Mouse (Mus musculus) embryonic facial prominence, embryonic 10.5 days (tissue): Measurements from ENCODE around the gene Rsad1. TPM values are rescaled to one million over a fixed set of nuclear protein-coding genes. Genes with fewer than 3 reads are reported as not detected.
A peak's percentile ranks its signal among the peaks of the same experiment; 100 is the strongest.

Experiments used
- DNase-seq: peaks from one replicate; pipeline ENCODE4 v3.0.0-alpha.2; 2017; ENCODE audit warnings: low spot score
- H3K27ac ChIP-seq: fragments of 300-500 bp; sonication (generic); replicated peaks from 2 replicates; pipeline ENCODE4 v1.5.1; 2016; ENCODE audit warnings: mild to moderate bottlenecking
- H3K27me3 ChIP-seq: fragments of 300-500 bp; sonication (generic); replicated peaks from 2 replicates; pipeline ENCODE4 v1.6.1; 2016; ENCODE audit warnings: low read depth, mild to moderate bottlenecking; ENCODE audit not compliant: poor library complexity, severe bottlenecking
- H3K36me3 ChIP-seq: fragments of 300-500 bp; sonication (generic); replicated peaks from 2 replicates; pipeline ENCODE4 v1.6.1; 2016; ENCODE audit warnings: mild to moderate bottlenecking, moderate library complexity
- H3K4me1 ChIP-seq: fragments of 300-500 bp; sonication (generic); 2 replicates; pipeline ENCODE4 v1.6.1; 2016
- H3K4me3 ChIP-seq: fragments of 300-500 bp; sonication (generic); 2 replicates; pipeline ENCODE4 v1.5.1; 2016; ENCODE audit warnings: mild to moderate bottlenecking, moderate library complexity
- H3K9me3 ChIP-seq: fragments of 300-500 bp; sonication (generic); 2 replicates; pipeline ENCODE4 v1.6.1; 2016; ENCODE audit warnings: mild to moderate bottlenecking
- WGBS: fragments of 180-500 bp; shearing (Covaris S2); methylation state at CpG from one replicate; pipeline ENCODE4 v1.1.7; 2016; 5-methylcytosine and 5-hydroxymethylcytosine counted together
- polyA plus RNA-seq: library from polyadenylated mRNA; unstranded; fragments of >200 nt; fragmentation: Nextera tagmentation; extraction: Ambion mirVana; gene quantifications from 2 replicates; pipeline ENCODE4 v1.2.1, GENCODE M21; 2016

Gene Rsad1
- polyA plus RNA-seq, 1 experiment from 2014 or later = 5.1 TPM

DNA sequence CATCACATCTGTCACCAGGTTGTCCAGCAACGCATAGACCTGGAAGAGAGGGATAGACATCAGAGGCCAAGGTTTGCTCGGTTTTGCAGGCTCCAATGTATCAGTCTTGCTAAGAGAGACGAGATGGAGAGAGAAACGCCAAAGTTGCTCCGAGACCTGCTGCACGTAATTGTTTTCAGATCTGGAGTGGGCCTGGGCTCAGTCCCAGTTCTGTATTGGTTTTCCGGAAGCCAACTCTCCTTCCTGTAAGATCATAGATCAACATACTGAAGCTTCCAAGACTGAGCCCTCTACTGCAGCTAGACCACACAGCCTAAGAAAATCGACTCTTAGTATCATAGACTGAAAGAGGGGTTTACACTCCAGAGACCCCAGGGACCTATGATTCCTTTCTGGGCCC lies 47.6 kb downstream of the Rsad1 start:
- Histone ChIP-seq H3K9me3 (no peaks in the 10 kb centered on the region), H3K36me3 (no peaks in the 10 kb centered on the region), H3K27me3 (peaks cover 64% of the 10 kb centered on the region), H3K27ac (no peak overlapping the region), H3K4me1 (peaks cover 42% of the 10 kb centered on the region), H3K4me3 (no peak overlapping the region)
- WGBS = 85% methylated on average over 8 of the region's 8 CpGs
- DNase-seq = no peak

DNA sequence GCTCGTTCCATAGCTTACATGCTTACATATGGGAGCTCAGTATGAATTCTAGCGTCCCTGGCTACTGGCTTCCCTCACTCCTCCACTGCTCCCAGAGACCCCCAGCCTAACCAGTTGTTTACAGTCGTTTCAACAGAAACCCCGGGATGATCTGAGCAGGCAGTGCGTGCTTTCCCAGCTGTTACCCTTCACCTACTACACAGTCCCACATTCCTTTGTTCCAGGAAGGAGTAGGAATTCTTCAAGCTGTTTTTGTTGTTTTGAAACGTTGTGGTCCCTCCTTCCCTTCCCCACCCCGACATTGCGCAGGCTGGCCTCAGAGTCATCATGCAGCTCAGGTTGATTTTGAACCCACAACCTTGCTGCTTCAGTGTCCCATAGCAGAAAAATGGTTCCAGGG lies 48.7 kb downstream of the Rsad1 start:
- Histone ChIP-seq H3K36me3 (no peaks in the 10 kb centered on the region), H3K9me3 (no peaks in the 10 kb centered on the region), H3K4me1 (peaks cover 43% of the 10 kb centered on the region), H3K27me3 (peaks cover 73% of the 10 kb centered on the region), H3K27ac (peak overlapping the region; percentile 81), H3K4me3 (peak overlapping the region; percentile 60)
- 22% methylated on average over 8 of the region's 8 CpGs for WGBS
- no peak for DNase-seq

DNA sequence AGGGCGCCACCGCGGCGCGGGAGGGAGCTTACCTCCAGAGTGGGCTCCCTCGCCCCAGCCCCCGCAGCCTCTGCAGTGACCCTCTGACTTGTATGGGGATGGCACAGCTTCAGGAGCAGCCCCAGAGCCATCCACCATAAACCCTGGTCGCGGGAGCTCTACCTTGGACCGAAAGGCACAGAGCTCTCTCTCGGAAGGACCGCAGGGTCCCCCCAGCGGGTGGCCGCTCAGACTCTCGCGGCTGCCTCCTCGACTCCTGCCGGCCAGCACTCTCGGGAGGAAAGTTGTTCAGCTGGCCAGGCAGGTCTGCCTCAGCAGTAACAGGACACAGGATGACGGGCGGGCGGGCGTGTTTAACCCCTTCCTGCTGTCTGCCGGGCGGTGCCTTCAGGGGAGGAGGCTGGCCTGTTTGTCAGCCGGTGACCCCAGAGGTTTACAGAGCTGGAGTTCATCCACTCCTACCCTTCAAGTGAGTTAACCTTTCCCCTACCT lies 49.3 kb downstream of the Rsad1 start, which contains the start of gene Epn3:
Gene Epn3 (minus strand): TSS at position 314 of the 492 bp plus-strand sequence.
- DNase-seq = peak; percentile 84
- Histone ChIP-seq H3K4me3 (peak within 1 kb of the TSS; percentile 60), H3K9me3 (no peaks in the 10 kb centered on the region), H3K4me1 (peaks cover 49% of the 10 kb centered on the region), H3K27me3 (peaks cover 80% of the 10 kb centered on the region), H3K27ac (peak within 1 kb of the TSS; percentile 81), H3K36me3 (no peaks in the 10 kb centered on the region)
- under 1% methylated on average over 26 of the region's 26 CpGs for WGBS

DNA sequence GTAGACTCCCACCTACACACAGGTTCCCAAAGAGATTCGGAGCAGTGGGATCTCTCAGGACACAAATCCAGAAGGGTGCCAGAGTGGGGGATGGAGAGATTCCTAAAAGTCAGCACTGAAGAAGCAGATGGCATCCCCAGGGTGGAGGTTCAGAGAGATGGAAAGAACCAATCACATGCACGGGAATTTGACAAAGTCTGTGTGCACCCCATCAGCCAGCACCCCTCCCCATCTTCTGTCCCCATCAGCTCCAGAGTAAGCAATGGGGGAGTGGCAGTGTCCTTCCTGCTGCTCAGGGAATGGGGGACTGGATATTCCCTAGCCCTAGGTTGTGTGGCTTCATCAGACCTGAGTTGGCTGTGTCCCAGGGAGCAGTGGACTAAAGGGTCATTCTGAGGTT lies 50.0 kb downstream of the Rsad1 start:
- H3K4me3 ChIP-seq = peak overlapping the region; percentile 60
- 6% methylated on average over 2 of the region's 2 CpGs for WGBS
- DNase-seq = no peak
- peak overlapping the region; percentile 81 for H3K27ac ChIP-seq
- H3K9me3 ChIP-seq = no peaks in the 10 kb centered on the region
- no peaks in the 10 kb centered on the region for H3K36me3 ChIP-seq
- peaks cover 49% of the 10 kb centered on the region for H3K4me1 ChIP-seq
- H3K27me3 ChIP-seq = peaks cover 87% of the 10 kb centered on the region

DNA sequence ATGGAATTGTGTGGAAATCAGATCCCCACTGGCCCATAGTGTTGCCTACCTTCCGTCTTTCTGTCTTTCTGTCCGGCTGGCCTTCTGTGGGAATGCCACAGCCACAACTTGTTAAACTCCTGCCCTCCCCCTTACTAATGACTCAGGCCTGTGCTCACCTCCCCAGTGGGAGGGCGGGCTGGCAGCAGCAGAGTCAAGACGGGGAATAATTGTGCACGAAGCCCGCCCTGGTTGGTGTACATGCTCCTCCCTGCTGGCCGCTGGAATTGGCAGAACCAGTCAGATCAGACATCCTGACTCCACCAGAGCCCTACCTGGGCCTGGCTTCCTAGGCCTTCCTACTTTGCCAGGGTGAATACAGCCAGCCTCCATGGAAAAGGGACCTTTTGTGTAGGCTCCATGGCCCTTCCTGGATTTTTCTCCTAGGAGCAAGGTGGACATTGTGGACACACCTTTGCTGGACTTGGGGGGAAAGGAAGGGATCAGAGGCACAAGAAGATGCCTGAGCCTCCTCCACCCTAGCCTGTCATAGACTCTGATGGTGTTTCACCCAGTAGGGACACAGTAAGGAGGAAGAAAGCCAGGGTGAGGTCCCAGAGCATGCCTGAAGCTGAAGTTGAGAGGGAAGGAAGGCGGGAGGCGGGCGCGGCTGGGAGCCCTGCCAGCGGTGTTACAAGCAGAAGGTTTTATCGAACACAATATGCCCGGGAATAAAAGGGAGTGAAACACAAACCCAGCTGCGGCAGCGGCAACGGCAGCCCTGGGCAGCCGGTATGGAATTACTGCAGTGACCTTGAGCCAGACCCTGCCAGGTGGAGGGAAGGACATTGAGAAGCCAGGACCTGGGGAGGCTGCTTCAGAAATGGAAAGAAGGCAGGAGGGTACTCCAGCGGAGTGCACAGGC lies 50.7 kb downstream of the Rsad1 start:
- Histone ChIP-seq H3K4me1 (peaks cover 49% of the 10 kb centered on the region), H3K27ac (peak overlapping the region; percentile 81), H3K36me3 (no peaks in the 10 kb centered on the region), H3K9me3 (no peaks in the 10 kb centered on the region), H3K27me3 (peaks cover 93% of the 10 kb centered on the region), H3K4me3 (peak overlapping the region; percentile 60)
- 19% methylated on average over 19 of the region's 19 CpGs for WGBS
- DNase-seq = peak; percentile 58

DNA sequence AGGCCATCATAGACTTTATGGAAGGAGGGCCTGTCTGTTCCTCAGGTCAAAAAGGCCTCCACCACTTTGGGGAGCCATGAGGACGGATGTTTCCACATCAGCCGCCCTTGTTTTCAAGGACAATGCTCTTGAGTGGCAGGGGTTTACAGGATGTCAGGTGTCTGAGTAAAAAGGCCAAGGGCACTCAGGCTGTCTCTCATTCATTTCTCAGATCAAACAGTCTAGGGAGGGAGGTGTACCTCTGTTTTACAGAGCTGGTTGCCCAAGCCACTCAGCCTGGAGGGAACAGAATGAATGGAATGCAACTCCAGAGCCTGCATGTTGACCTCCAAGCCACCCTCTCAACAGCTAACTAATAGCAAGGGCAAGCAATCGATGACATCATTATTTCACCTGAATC lies 53.6 kb downstream of the Rsad1 start:
- Histone ChIP-seq H3K36me3 (no peaks in the 10 kb centered on the region), H3K4me3 (no peak overlapping the region), H3K27ac (no peak overlapping the region), H3K4me1 (peaks cover 58% of the 10 kb centered on the region), H3K9me3 (no peaks in the 10 kb centered on the region), H3K27me3 (peaks cover 98% of the 10 kb centered on the region)
- DNase-seq = no peak
- WGBS = 78% methylated on average over 3 of the region's 3 CpGs

DNA sequence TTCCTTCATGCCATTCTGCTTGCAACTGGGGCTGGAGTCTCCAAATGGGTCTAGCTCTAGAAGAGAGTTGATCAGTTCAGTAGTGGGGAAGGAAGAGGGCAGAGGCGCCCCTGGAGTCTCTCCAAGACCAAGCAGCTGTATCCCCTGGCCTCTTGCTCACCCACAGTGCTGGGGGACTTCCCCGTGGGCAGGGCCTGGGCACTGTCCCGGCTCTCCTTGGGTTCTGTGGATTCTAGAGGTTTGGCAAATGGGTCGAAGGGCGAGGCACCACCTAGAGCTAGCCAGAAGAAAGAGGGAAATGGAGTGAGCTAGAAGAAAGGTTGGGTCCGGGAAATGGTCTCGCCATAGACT lies 57.3 kb downstream of the Rsad1 start:
- 68% methylated on average over 7 of the region's 7 CpGs for WGBS
- Histone ChIP-seq H3K27me3 (peaks cover 96% of the 10 kb centered on the region), H3K4me1 (peaks cover 41% of the 10 kb centered on the region), H3K9me3 (no peaks in the 10 kb centered on the region), H3K27ac (peak overlapping the region; percentile 81; the same call in 1 of the 2 replicates), H3K36me3 (no peaks in the 10 kb centered on the region), H3K4me3 (peak overlapping the region; percentile 67)
- DNase-seq = no peak

DNA sequence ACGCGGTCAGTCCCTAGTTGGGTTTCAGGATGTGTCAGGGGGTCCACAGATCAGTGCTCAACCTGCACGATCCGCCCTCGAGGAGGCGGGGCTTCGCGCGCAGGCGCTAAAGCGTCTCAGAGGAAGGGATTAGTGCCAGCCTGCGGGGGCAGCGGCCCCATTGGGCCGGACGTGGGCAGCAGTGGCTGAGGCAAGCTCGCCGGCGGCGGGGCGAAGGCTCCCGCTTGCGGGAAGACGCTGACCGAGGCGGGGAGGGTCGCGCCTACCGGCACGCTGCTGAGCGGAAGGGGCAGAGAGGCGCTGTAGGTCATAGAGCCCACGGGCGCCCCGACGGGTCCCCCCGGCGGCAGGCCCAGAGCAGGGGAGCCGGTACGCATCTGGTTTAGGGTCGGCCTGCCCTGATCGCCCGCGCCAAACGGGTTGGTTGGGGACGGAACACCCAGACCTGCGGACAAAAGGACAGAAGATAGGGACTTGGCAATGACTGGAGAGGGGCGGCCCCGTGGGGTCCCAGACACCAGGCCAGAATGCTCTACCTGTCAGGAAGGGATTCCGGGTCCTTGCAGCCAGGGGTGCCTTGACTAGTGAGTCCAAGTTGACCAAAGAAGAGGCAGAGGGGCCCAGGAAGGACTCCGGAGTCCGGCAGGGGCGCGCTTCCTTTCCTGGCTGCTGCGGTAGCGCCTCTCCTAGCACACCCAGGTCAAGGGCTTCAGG lies 57.9 kb downstream of the Rsad1 start:
- Histone ChIP-seq H3K27me3 (peaks cover 96% of the 10 kb centered on the region), H3K4me3 (peak overlapping the region; percentile 67), H3K36me3 (no peaks in the 10 kb centered on the region), H3K4me1 (peaks cover 42% of the 10 kb centered on the region), H3K9me3 (no peaks in the 10 kb centered on the region), H3K27ac (peak overlapping the region; percentile 81)
- WGBS = 5% methylated on average over 55 of the region's 55 CpGs
- peak; percentile 78 for DNase-seq

Other genes with a start within 250 kb of the Rsad1 start
- 104 and 117 TPM in 2 replicates for gene Luc7l3, start 227.3 kb downstream of the Rsad1 start, polyA plus RNA-seq
- gene Ankrd40, start 221.3 kb downstream of the Rsad1 start, polyA plus RNA-seq = 14.8 and 15.3 TPM in 2 replicates
- gene Abcc3, start 156.3 kb downstream of the Rsad1 start, polyA plus RNA-seq = 0.23 and 0.24 TPM in 2 replicates
- 6.5 and 13.5 TPM in 2 replicates for gene Cacna1g, start 75.1 kb downstream of the Rsad1 start, polyA plus RNA-seq
- gene Spata20, start 63.1 kb downstream of the Rsad1 start, polyA plus RNA-seq = not detected in 2 replicates
- gene Epn3, start 49.3 kb downstream of the Rsad1 start, polyA plus RNA-seq = 4.5 and 4.7 TPM in 2 replicates
- 2.7 and 3.6 TPM in 2 replicates for gene Mycbpap, start 27.5 kb downstream of the Rsad1 start, polyA plus RNA-seq
- 0.09 and 0.11 TPM in 2 replicates for gene Chad, start 15.8 kb upstream of the Rsad1 start, polyA plus RNA-seq
- gene Acsf2, start 52.6 kb upstream of the Rsad1 start, polyA plus RNA-seq = 3.9 and 4.1 TPM in 2 replicates
- 258 and 280 TPM in 2 replicates for gene Lrrc59, start 80.5 kb upstream of the Rsad1 start, polyA plus RNA-seq
- gene Mrpl27, start 104.5 kb upstream of the Rsad1 start, polyA plus RNA-seq = 141 and 153 TPM in 2 replicates
- gene Eme1, start 104.7 kb upstream of the Rsad1 start, polyA plus RNA-seq = 58.6 and 59.4 TPM in 2 replicates
- 15.1 and 16.3 TPM in 2 replicates for gene Xylt2, start 128.3 kb upstream of the Rsad1 start, polyA plus RNA-seq
- not detected in 2 replicates for gene Gm11541, start 155.2 kb upstream of the Rsad1 start, polyA plus RNA-seq
- 0.29 and 0.40 TPM in 2 replicates for gene Cdc34b, start 192.5 kb upstream of the Rsad1 start, polyA plus RNA-seq
- not detected in 2 replicates for gene Tmem92, start 233.4 kb upstream of the Rsad1 start, polyA plus RNA-seq